Mouse (Mus musculus): ENCODE data around the gene Bsn.

- TF ChIP-seq CTCF (IDR thresholded peaks at IDR 0.05; ENCODE audit: low read depth, low read length) (no peak), GATA1 (IDR thresholded peaks at IDR 0.05; ENCODE audit: borderline replicate concordance, low read length) (no peak)
Observed at GRCm38 (mm10) chr9:108219766-108220379, 29.7 kb upstream of the Bsn start.
